Mouse (Mus musculus): Measurements from ENCODE around the gene Nnat.

DNA sequence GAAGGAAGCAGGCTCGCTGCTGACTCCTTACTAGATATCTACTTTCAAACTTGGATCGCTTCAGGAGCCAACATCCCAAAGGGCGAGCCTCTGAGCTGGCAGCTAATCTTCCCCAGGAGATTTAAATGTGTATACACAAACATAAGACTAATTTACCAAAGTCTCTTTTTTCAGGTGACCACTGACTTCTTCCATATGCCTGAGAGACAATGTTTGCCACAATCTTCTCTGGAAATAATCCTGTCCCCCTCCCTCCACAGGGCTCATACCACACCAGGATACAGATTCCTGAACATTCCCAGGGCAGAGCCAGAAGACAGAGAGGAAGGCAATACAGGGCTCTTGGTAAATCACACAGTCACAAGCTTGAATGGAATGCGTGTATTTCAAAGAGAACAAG lies 4.8 kb downstream of the Nnat start:
- TF ChIP-seq POLR2A (IDR thresholded peaks at IDR 0.05; ENCODE audit: borderline replicate concordance, extremely low read depth, low read depth, low read length) (no peak), CTCF (IDR thresholded peaks at IDR 0.05; ENCODE audit: insufficient read depth, low read length) (no peak)

Data from lung, adult 2 months (tissue).